Mouse (Mus musculus) kidney, adult 2 months (tissue): ENCODE data around the gene Bst1.

Experiments used
- CTCF ChIP-seq: fragments of 200-500 bp; conservative IDR thresholded peaks from 2 replicates; pipeline ENCODE4 v1.5.1; 2011; ENCODE audit warnings: low read depth, mild to moderate bottlenecking, control low read depth, low read length, moderate library complexity, mixed read lengths; ENCODE audit not compliant: insufficient read depth, insufficient read length
- POLR2A ChIP-seq: fragments of 200-500 bp; IDR thresholded peaks from one replicate; pipeline ENCODE4 v1.6.1; 2011; ENCODE audit warnings: low read depth, low read length, control low read depth

DNA sequence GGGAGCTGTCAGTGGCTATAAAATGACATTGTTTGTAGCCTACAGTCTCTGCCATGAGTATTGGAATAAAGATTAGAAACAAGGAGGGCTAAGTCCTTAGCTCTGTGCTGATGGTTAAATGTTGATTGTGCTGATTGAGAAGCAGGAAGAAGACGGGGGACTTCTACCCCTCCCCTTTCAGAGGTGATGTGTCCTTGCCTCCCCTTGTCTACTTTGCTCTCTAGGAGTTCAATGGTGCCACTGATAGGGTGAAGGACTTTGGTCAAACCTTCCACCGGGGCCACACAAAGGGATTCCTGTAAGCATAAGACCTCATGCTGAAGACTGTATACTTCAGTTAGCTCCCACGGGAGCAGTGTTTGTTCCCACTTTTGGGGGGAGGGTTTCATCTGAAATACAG is 4.1 kb downstream of the Bst1 start:
- no peak for TF ChIP-seq CTCF
- no peak for TF ChIP-seq POLR2A
